Mouse (Mus musculus): ENCODE measurements at regions not wholly inside any gene's neighbourhood (a gene's known extent, or its start where the extent isn't known, plus 50 kb on each side); places are given as distances from the start of the nearest gene placed in this dataset.
"Not testable (repeated sequence)": the region's sequence is repeated elsewhere in the genome, so short reads cannot be mapped to it uniquely, and the experiment has no call there.

DNA sequence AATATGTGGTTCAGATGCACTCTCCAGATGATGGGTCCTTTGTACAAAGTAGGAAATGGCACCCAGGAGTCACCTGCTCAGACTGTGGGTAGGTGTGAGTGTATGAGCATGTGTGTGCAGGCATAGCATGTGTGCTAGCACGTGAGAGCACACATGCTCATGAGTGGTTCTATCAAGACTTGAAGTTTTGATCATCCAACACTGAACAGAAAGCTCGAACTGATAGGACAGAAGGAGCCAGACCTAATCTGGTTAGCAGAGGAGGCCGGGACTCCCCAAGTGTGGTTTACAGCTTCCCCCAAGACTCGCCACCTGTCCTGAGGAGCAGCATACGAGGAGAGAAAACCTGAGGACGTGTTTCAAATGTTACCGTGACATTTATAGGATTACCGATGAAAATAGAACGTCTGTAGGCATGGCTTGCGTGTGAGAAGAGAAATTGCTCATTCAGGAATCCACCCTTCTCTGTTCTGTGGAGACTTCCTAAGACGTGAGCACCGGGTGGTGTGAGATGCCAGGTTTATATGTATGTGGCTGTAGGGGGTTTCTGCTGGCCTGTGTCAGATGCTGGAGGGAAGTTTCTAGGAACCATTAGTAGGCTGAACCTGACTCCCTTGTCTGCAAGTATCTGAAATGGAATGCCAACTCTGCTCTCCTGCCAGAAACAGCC, 366.0 kb downstream of the Fut8 start:
- no peaks in the 10 kb centered on the region for H3K27me3 ChIP-seq (ENCODE audit: control insufficient read depth, insufficient read depth, low read length, poor library complexity, severe bottlenecking)
- DNase-seq (ENCODE audit: low read depth, low spot score), result no peak
- no peaks in the 10 kb centered on the region for H3K36me3 ChIP-seq (ENCODE audit: control insufficient read depth, insufficient read depth, low read length, poor library complexity, severe bottlenecking)

DNA sequence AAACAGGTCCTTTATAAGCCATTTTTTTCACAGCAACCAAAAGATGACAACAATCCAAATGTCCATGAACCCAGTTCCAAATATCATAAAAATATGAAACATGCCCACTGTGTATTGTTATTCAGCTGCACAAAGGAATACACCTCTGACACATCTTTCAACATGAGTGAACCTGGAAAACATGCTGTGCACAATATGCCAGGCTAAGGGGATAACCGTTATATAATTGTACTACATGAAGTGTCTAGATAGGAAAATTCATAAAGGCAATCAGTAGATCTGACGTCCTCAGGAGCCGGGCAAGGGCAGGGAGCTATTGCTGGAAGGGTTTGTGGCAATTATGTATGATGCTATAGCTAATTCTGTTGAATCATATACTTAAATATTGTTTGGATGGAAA, 379.6 kb downstream of the Fut8 start:
- Histone ChIP-seq H3K27me3 (ENCODE audit: control insufficient read depth, insufficient read depth, low read length, poor library complexity, severe bottlenecking) (no peaks in the 10 kb centered on the region), H3K36me3 (ENCODE audit: control insufficient read depth, insufficient read depth, low read length, poor library complexity, severe bottlenecking) (no peaks in the 10 kb centered on the region)
- no peak for DNase-seq (ENCODE audit: low read depth, low spot score)

DNA sequence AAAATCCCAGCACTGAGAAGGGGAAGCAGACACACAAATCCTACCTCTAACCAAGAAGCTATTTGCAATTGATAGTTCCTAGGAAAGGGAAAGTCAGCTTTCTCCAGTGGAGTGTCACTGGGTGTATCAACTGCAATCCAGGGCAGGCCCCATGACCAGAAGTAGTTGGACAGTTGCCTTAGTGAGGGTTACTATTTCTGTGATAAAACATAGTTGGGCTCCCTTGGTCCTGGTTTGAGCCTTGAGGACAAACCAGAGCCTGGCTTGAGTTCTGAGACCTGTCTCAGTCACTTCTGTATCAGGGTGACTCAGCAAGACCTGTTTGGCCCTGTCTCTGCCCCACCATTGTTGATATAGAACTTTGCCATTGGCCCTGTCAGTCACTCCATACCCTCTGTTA, 384.3 kb downstream of the Fut8 start:
- Histone ChIP-seq H3K27me3 (ENCODE audit: control insufficient read depth, insufficient read depth, low read length, poor library complexity, severe bottlenecking) (no peaks in the 10 kb centered on the region), H3K36me3 (ENCODE audit: control insufficient read depth, insufficient read depth, low read length, poor library complexity, severe bottlenecking) (no peaks in the 10 kb centered on the region)
- no peak for DNase-seq (ENCODE audit: low read depth, low spot score)

DNA sequence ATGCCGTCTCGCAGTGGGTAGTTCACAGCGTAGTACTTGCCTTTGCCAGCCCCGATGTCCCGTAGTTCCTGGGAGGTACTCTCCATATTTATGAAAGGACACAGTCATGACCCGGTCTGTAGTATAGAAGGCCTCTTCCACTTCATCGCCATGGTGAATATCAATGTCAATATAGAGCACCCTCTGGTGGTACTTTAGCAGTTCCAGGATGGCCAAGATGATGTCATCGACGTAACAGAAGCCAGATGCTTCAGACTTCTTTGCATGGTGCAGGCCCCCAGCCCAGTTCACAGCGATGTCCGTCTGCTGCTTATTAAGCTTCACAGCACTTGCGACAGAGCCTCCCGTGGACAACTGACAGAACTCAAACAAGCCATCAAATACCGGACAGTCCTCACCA, 386.4 kb downstream of the Fut8 start:
- H3K36me3 ChIP-seq (ENCODE audit: control insufficient read depth, insufficient read depth, low read length, poor library complexity, severe bottlenecking); H3K27me3 ChIP-seq (ENCODE audit: control insufficient read depth, insufficient read depth, low read length, poor library complexity, severe bottlenecking): not testable (repeated sequence)
- peak; percentile 27 for DNase-seq (ENCODE audit: low read depth, low spot score)

DNA sequence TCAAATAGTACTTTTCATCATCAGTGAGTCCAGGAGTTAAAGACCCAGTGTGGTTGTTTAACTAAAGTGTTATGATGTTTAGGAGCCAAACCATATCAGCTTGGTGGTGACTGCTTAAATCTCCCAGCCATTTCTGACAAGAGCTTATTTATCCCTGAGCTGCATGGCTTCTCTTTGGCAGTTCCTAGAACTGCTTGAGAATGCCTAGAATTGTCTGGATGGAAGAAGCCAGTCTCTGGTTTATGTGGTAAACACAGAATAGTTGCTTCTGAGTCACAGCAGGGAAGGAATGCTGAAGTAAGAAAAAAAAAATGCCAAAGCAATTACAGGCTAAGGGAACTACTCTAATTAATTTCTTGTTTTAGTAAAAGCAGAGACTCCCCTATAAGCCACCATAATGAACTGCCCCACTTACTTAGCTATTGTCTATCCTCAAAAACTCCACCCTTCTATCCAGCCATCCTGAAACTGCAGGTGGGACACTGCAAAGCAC, 390.5 kb downstream of the Fut8 start:
- Histone ChIP-seq H3K36me3 (ENCODE audit: control insufficient read depth, insufficient read depth, low read length, poor library complexity, severe bottlenecking) (no peaks in the 10 kb centered on the region), H3K27me3 (ENCODE audit: control insufficient read depth, insufficient read depth, low read length, poor library complexity, severe bottlenecking) (no peaks in the 10 kb centered on the region)
- no peak for DNase-seq (ENCODE audit: low read depth, low spot score)

DNA sequence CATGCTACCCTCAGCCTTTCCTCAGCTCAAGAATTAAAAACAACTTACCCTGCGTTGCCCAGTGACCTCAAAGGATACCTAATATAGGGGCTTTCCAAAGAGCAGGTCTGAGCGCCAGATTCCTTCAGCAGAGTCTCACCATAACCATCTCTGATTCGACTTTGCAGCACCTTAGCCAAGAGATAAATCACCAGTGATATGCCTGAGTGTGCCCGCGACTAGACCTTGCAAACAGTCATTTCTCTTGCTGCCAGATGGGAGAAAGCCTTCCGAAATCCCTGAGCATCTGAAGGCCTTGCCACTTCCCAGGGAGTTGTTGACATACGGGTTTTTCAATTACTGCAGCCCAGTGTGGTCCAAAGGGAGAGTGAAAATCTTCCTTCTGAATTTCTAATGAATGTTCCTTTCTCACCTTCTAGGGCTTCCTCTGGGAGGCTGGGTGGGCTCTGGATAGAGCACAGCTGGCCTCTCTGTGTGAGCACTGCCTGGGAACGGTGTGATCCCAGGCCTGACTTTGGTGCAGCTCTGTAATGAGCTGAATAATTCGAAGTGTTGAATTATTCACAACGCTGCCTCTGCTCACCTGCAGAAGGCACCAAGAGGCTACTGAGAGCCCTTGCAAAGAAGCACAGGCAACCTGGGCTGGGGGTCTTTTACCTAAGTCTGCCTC, 396.2 kb downstream of the Fut8 start:
- no peak for DNase-seq (ENCODE audit: low read depth, low spot score)
- Histone ChIP-seq H3K27me3 (ENCODE audit: control insufficient read depth, insufficient read depth, low read length, poor library complexity, severe bottlenecking) (no peaks in the 10 kb centered on the region), H3K36me3 (ENCODE audit: control insufficient read depth, insufficient read depth, low read length, poor library complexity, severe bottlenecking) (no peaks in the 10 kb centered on the region)

DNA sequence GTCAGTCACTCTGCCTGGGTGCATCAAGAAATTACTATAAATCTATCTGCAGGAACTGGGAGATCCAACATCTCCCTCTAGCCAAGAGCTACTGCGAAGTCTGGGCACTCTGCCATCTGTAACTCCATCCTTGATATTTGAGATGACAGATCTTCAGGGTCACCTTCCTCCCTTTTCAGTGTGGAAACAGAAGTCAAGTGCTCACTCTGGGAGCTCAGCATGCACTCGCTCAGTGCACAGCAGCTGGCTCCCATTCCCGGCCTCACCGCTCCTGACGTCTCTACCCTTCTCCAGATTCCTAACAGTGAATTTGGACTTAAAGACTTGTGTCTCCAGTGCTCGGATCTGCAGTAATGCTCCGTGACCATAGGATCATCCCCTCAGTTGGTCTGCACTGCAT, 400.3 kb downstream of the Fut8 start:
- DNase-seq (ENCODE audit: low read depth, low spot score), result no peak
- Histone ChIP-seq H3K27me3 (ENCODE audit: control insufficient read depth, insufficient read depth, low read length, poor library complexity, severe bottlenecking) (no peaks in the 10 kb centered on the region), H3K36me3 (ENCODE audit: control insufficient read depth, insufficient read depth, low read length, poor library complexity, severe bottlenecking) (no peaks in the 10 kb centered on the region)

DNA sequence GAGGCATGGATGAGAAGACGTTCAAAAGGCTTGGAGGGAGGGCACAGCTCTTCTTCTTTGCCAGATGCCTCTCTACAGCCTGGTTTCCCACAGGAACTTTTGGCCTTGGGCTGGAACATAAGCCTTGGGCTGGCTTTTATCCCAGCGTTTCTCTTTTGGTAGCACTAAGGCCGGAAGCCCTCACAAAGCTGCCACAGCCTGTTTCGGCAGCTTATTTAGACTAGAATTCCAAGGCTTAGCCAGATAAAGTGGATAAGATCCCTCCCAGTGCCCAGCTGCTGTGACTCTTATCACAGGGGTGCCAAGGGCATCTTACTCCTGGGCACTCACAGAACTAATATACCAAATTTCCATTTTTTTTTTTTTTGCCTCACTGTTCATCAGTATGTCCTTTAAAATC, 404.4 kb downstream of the Fut8 start:
- no peaks in the 10 kb centered on the region for H3K27me3 ChIP-seq (ENCODE audit: control insufficient read depth, insufficient read depth, low read length, poor library complexity, severe bottlenecking)
- DNase-seq (ENCODE audit: low read depth, low spot score), result no peak
- no peaks in the 10 kb centered on the region for H3K36me3 ChIP-seq (ENCODE audit: control insufficient read depth, insufficient read depth, low read length, poor library complexity, severe bottlenecking)

DNA sequence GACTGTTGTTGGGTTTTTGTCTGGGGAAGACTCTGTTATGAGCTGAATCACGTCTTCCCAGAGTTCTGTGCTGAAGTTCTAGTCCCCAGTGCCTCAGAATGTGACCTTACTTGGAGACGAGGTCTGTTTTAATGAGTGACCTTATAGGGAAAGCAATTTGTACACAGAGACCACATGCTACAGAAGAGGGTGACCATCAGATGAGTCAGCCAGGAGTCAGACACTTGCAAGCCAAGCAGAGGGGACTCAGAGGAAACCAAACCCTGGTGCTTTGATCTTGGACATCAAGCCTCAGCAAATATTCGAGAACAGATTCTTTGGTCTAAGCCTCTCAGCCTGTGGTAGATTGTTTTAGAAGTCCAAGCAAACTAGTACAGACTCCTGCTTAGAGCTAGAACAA, 409.9 kb downstream of the Fut8 start:
- H3K27me3 ChIP-seq (ENCODE audit: control insufficient read depth, insufficient read depth, low read length, poor library complexity, severe bottlenecking), result no peaks in the 10 kb centered on the region
- no peaks in the 10 kb centered on the region for H3K36me3 ChIP-seq (ENCODE audit: control insufficient read depth, insufficient read depth, low read length, poor library complexity, severe bottlenecking)
- DNase-seq (ENCODE audit: low read depth, low spot score), result no peak

DNA sequence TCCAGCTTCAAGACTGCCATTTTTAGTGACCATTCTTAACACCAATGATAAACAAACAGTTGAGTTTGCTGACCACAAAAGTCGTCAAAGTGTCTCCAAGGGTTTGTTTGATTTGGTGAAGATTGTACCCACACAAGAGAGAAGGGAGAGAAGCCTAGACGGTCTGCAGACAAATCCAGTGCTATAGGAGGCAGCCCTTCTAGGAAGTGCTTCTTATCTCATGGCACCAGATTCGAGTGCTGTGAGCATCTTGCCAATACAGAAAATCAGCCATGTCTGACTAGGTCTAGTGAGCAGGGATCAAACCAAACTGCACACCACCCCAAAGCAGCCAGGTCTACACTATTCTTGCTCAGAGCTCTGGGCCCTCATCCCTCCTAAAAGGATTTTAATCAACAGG, 416.4 kb downstream of the Fut8 start:
- no peaks in the 10 kb centered on the region for H3K27me3 ChIP-seq (ENCODE audit: control insufficient read depth, insufficient read depth, low read length, poor library complexity, severe bottlenecking)
- no peaks in the 10 kb centered on the region for H3K36me3 ChIP-seq (ENCODE audit: control insufficient read depth, insufficient read depth, low read length, poor library complexity, severe bottlenecking)
- DNase-seq (ENCODE audit: low read depth, low spot score), result no peak

DNA sequence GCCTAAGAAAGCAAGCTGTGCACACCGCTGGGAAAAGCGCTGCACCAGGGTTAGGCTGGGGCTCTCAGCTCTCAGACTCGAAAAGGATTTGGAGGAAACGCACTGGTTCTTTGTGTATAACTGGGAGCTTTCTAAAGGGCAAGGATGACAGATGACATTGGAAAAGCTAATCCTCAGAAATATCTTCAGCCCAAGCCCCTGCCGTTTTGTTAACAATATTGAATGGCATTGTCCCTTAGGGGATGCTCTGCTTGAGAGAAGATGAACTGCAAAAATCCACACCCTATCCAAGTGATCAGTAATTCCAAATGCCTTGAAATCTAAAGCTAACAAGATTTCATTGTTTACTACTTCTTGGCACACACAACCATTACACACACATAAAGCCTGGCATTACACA, 419.1 kb downstream of the Fut8 start:
- Histone ChIP-seq H3K36me3 (ENCODE audit: control insufficient read depth, insufficient read depth, low read length, poor library complexity, severe bottlenecking) (no peaks in the 10 kb centered on the region), H3K27me3 (ENCODE audit: control insufficient read depth, insufficient read depth, low read length, poor library complexity, severe bottlenecking) (no peaks in the 10 kb centered on the region)
- DNase-seq (ENCODE audit: low read depth, low spot score), result no peak

DNA sequence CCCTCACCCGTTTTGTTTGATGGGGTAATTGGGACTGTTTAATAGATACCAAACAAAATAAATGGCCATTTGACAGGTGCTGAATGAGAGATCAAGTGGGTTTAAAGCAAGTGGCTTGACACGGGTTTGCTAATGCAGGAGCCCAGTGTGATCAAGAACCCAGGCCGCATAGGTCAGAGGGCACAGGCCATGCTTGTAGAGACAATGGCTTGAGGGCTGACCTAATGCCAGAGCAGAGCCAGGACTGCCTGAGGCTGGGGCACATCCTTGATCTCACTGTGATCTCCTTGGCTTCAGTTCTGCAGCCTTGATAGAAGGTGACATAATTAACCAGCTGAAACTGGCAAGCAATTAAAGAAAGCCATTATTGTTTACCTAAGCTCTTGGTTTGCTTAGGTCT, 420.0 kb downstream of the Fut8 start:
- Histone ChIP-seq H3K36me3 (ENCODE audit: control insufficient read depth, insufficient read depth, low read length, poor library complexity, severe bottlenecking) (no peaks in the 10 kb centered on the region), H3K27me3 (ENCODE audit: control insufficient read depth, insufficient read depth, low read length, poor library complexity, severe bottlenecking) (no peaks in the 10 kb centered on the region)
- DNase-seq (ENCODE audit: low read depth, low spot score), result no peak

DNA sequence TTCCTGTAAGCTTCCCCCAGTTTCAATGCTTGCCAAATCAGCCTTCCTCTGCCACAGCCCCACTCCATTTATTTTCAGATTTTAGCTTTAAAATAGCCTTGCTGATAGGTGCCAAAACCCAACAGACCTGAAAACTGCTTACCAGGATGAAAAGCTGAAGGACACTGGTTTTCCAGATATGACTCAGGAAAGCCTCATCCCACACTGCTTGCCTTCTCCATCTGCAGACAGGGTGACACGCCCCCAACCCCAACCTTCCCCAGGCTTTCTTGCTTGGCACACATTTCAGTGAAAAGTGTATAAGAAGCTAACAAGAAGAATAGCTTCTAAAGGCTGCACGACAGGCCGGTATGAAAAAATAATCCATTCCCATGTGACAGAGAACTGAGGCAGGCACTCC, 425.3 kb downstream of the Fut8 start:
- Histone ChIP-seq H3K36me3 (ENCODE audit: control insufficient read depth, insufficient read depth, low read length, poor library complexity, severe bottlenecking) (no peaks in the 10 kb centered on the region), H3K27me3 (ENCODE audit: control insufficient read depth, insufficient read depth, low read length, poor library complexity, severe bottlenecking) (no peaks in the 10 kb centered on the region)
- DNase-seq (ENCODE audit: low read depth, low spot score), result no peak

DNA sequence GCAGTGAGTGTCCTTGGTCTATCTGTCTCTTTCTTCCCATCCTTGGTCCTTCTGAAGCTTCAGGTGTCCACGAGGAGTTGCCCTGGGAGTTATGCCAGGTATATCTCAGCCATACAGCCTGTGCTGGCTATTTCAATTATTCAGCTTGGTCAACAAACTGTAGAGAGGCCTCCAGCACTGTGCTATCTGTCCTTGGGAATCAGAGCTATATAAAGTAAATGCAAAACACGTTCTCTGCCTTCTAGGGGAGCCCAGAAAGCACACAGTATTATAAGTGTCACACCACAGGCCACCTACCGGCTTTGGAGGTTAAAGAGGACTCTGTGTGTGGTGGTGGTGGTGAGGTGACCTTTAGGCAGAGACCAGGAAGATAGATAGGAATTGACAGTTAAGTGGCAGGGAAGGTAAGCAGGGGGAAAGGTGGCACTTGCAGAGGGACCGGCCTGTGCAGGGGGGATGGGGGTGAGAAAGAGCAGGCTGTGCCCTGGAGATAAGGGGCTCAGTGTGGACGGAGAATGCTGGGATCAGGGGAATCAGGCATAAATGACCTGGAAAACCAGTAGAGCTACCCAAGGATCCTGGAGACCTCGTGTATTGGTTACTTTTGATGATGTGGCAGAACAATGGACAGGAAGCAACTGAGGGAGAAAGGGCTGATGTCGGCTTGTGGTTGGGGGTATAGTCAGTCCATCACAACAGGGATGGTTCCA, 425.9 kb downstream of the Fut8 start:
- no peaks in the 10 kb centered on the region for H3K27me3 ChIP-seq (ENCODE audit: control insufficient read depth, insufficient read depth, low read length, poor library complexity, severe bottlenecking)
- H3K36me3 ChIP-seq (ENCODE audit: control insufficient read depth, insufficient read depth, low read length, poor library complexity, severe bottlenecking), result no peaks in the 10 kb centered on the region
- no peak for DNase-seq (ENCODE audit: low read depth, low spot score)

DNA sequence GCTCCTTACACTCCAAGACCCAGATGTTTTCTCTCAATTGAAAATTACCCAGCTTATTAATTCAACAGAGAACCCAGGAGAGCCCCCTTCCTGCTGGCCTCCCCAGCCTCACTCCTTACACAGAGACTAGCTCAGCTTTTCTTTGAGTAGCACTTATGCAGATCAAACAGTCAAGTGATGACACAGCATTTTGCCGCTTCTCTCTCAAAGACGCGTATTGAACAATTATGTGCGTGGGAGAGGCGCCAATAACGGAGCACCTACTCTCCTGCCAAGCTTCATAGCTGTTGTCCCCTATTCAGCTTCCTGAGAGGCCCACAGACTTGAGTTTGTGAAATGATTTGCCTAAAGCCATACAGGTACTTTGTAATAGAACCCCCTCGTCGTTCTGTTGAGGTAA, 428.5 kb downstream of the Fut8 start:
- DNase-seq (ENCODE audit: low read depth, low spot score), result no peak
- no peaks in the 10 kb centered on the region for H3K36me3 ChIP-seq (ENCODE audit: control insufficient read depth, insufficient read depth, low read length, poor library complexity, severe bottlenecking)
- H3K27me3 ChIP-seq (ENCODE audit: control insufficient read depth, insufficient read depth, low read length, poor library complexity, severe bottlenecking), result no peaks in the 10 kb centered on the region
